Mouse (Mus musculus) heart, postnatal 0 days (tissue): ENCODE data around the gene Ythdc1.

Source experiments
- CTCF ChIP-seq: IDR thresholded peaks from 2 replicates; pipeline ENCODE4 v1.5.1; 2016; ENCODE audit warnings: antibody characterized with exemption, control low read depth, low read depth
- EP300 ChIP-seq: IDR thresholded peaks from 2 replicates; pipeline ENCODE4 v1.6.1; 2016; ENCODE audit warnings: antibody characterized with exemption, low read depth

- TF ChIP-seq CTCF (no peak), EP300 (no peak)
These were observed 25.6 kb upstream of the Ythdc1 start for GRCm38 (mm10) chr5:86778471-86778870.
